Mouse (Mus musculus): ENCODE results near the gene Hhipl1.

The Hhipl1 gene

GRCm38 (mm10) chr12:108313244-108313772 lies 7.2 kb downstream of the Hhipl1 start:
- DNase-seq (ENCODE audit: low read depth): no peak

DNA sequence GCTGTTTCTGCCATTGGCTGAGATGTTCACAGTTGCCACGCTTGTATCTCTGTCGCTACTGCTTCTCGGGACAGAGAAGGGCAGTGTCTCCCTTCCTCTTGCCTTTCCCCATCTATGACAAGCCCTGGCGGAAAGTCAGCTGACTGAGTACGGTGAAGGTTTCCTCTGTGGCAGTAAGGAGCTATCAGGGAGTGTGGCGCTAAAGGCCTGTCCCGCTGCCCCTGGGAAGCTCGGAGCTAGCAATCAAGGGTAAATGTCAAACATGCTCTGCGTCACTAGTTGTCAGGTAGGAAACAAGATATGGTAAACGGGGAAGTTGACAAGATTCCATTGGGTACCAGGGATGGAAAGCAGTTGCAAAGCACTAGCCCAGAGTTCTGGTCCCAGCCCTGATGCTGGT lies 9.7 kb downstream of the Hhipl1 start:
- no peak for DNase-seq (ENCODE audit: low read depth)

- no peak for DNase-seq (ENCODE audit: low read depth)
Measured at GRCm38 (mm10) chr12:108316655-108317054, 10.6 kb downstream of the Hhipl1 start.

- DNase-seq (ENCODE audit: low read depth): no peak
Measured at GRCm38 (mm10) chr12:108317201-108317738, 11.2 kb downstream of the Hhipl1 start.

DNA sequence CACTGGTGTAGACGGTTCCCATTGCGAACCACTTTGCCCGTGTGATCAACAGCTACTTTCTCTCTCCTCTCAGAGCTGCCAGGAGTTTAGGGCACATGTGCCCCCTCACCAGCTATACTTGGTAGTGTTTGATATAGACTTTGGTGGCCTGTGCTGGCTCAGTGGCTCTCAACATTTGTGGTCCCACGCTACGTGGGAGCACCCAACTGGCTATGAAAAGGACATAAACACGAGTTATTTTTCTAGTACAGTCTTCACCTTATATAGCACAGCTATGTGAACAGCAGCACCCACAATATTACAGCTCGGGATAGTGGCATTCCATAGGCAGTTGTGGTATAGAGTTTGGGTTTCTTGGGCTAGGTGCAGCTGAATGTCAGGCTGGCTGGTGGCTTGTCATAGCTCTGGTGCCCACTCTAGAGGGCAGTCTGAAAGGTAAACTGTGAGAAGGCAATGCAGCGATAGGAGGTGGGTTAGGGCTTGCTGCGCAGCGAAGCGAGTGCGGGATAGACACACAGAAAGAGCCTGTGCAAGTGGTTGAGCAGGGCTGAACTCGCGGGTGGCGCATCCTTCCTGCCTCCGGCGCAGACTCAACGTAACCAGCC lies 11.9 kb downstream of the Hhipl1 start:
- no peak for DNase-seq (ENCODE audit: low read depth)

- DNase-seq (ENCODE audit: low read depth): no peak
Measured at GRCm38 (mm10) chr12:108318499-108318898, 12.4 kb downstream of the Hhipl1 start.

DNA sequence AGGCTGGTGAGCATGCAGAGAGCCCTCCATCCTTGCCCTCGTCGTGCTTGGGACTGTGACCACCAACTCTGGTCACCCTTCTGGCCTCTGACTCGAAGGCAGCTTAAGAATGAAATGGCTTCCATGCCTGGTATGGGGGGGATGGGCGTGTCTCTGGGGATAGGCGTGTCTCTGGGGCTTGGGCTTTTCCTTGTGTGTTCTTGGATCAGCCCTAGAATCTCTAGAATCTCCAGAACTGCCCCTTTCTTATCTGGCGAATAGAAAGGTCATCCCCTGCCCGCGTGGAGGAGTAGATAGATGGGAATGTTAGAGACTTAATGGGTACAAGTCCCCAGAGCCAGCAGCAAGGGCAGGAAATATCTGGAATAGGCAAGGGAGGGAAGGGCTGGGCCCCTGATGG lies 14.0 kb downstream of the Hhipl1 start:
- no peak for DNase-seq (ENCODE audit: low read depth)

DNA sequence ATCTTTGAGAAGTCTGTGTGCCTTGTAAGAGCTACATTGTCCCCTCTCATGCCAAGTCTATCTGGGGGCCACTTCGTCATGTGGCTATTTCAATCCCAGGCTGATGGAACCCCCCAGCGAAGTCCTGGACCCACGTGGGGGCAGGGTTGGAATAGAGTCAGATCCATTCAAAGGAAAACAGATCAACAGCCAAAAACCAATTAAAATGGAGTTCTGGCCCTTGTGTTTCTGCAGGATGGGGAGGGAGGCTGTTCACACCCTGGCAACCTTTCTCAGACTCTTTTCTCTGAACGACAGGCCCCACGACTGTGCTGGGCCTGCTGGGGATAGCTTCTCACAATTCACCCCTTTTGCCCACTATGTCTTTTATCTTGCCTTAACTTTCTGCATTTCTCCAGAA lies 20.3 kb downstream of the Hhipl1 start:
- no peak for DNase-seq (ENCODE audit: low read depth)

- DNase-seq (ENCODE audit: low read depth): no peak
Measured at GRCm38 (mm10) chr12:108327889-108328491, 21.9 kb downstream of the Hhipl1 start.

GRCm38 (mm10) chr12:108333056-108333455 lies 27.0 kb downstream of the Hhipl1 start:
- DNase-seq (ENCODE audit: low read depth): peak; percentile 63

DNA sequence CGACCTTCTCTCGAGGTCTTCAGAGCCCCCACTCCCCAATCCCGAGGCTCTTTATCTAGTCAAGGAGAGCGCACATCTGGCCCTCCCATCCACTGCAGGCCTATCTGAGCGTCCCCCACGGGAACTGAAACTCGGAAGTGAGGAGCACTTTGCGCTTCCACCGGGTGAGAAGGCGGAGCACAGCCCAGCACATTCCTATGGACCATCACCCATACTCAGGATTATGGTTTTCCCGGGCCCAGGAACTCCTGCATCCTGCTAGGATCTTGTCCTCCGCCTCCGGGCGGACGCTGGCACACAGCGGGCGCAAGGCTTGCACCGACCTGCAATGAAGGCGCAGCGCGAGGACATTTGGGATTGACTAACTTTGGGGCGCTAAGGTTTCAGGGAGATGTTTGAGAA lies 27.4 kb downstream of the Hhipl1 start:
- DNase-seq (ENCODE audit: low read depth): no peak

- peak; percentile 94 for DNase-seq (ENCODE audit: low read depth)
Measured at GRCm38 (mm10) chr12:108333895-108334445, 27.9 kb downstream of the Hhipl1 start, which contains the start of gene Cyp46a1. Gene Cyp46a1, plus strand, starts transcription at chr12:108334381.

DNA sequence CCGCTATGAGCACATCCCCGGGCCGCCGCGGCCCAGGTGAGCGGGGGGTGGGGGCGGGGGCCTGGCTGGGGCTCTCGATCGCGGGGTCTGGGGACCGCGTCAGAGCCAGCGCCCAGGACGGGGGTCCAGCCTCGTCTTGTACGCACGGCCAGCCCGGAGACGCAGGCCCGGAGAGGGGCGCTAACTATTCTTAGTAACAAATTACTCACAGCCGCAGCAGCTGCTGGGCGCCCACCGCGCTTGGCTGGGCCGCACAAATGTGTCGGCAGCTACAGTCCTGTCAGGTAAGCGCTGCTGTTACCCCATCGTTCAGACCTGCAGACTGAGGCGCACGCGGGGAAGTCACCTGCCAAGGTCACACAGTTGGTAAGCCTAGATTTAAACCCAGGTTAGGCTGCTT lies 28.5 kb downstream of the Hhipl1 start:
- no peak for DNase-seq (ENCODE audit: low read depth)

DNA sequence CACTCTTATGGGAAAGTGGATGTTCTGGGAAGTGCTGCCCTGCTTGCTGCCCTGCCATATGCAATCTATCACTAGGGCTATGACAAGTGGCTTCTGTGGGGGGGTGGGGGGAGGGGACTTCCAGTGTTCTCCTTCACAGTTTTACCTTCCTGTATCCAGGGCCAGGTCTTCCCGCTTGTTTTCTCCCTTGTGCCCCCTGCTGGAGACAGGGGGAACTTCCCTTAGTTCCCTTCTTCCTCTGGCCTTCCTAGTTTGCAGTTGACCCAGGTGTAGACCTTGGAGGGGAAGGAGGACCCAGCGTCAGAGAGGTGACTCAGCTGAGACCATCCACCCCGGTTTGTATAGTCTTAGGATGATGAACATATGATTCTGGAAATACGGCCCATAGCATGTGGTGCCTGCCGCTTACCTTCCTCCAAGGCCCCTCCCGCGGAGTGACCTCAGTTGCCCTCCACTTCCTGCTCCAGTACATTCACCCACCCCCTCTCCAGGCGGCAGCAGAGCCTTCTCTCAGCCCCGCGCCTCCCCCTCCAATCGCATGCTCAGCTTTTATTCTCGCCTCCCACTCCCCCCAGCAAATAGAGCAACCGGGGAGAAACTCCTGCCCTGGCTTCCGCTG lies 32.6 kb downstream of the Hhipl1 start:
- DNase-seq (ENCODE audit: low read depth): peak; percentile 23

DNA sequence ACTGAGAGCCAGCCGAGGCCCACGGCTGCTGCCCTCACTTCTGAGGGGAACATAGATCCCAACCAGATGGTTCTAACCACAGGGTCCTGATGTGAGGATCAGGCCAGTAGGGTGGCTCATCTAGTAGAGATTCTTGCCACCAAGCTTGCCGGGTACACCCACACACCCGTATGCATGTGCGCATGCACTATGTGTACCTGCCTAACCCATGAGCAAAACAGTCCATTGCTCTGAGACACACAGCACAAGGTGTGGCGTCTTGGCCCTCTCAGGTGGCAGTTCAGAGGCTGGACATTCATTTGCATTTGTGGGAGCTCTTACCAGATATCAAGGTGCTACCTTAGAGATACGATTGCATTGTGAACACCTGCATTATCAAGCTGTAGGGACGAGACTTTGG lies 42.1 kb downstream of the Hhipl1 start:
- DNase-seq (ENCODE audit: low read depth): no peak

DNA sequence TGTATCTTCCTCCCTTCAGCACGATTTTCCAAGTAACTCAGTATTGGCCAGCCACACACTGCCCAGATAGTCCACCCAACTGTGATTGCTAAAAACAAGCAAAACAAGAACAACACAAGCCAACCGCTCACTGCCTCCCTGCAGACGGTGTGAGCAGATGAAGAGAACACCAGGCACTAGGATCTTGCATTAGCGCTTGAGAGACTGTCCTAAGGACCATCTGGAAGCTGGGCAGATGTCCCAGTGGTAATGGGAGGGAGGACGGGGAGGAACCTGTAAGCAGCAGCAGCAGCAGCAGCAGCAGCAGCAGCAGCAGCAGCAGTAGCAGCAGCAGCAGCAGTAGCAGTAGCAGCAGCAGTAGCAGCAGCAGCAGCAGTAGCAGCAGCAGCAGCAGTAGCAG lies 43.0 kb downstream of the Hhipl1 start:
- no peak for DNase-seq (ENCODE audit: low read depth)

DNA sequence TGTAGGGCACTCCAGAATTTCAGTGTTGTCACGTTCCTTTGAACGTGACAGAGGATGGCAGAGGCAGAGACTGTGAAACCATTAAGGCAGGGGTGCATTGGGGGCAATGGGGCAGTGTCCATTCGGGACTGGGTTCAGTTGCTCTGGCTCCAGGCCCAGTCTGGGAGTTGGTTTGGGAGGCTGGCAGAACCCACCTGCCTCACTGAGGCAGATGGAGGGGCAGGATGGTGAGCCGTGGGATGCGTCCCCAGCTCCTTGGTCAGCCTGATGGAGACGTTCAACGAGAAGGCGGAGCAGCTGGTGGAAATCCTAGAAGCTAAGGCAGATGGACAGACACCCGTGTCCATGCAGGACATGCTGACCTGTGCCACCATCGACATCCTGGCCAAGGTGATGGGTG lies 44.9 kb downstream of the Hhipl1 start:
- DNase-seq (ENCODE audit: low read depth): no peak

DNA sequence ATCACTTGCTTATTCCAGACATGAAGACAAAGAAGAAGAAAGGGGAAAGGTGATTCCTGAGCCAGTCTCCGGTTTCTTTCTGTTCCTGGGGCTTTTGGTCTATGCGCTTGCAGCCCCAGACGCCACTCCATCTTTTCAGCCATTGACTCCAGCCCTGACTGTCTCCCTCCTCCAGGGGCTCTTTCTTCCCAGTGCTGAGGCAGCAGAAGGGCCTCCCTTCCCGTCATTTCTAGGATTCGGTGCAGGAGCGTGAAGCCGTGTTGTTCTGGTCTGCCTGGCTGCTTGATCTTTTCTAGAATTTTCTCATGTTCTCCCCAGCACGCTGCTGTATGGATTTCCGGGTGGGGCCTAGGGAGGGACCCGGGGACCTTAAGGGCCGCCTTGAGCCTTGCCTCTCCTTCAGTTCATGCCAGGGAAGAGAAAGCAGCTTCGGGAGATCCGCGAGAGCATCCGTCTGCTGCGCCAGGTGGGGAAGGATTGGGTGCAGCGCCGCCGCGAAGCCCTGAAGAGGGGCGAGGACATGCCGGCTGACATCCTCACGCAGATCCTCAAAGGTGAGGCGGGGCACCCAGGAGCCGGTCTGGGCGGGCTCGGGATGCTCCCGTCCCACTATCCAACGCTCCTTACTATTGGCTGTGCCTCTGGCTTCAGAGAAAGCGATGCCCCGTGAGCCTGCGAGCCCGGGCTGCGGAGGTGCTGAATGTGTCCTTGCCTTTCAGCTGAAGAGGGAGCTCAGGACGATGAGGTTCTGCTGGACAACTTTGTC lies 46.5 kb downstream of the Hhipl1 start:
- no peak for DNase-seq (ENCODE audit: low read depth)

- DNase-seq (ENCODE audit: low read depth): no peak
Measured at GRCm38 (mm10) chr12:108354284-108354683, 48.2 kb downstream of the Hhipl1 start.

GRCm38 (mm10) chr12:108355271-108355670 lies 49.2 kb downstream of the Hhipl1 start:
- DNase-seq (ENCODE audit: low read depth): no peak

- no peak for DNase-seq (ENCODE audit: low read depth)
Measured at GRCm38 (mm10) chr12:108355986-108356385, 49.9 kb downstream of the Hhipl1 start.

- peak; percentile 33 for DNase-seq (ENCODE audit: low read depth)
Measured at GRCm38 (mm10) chr12:108363796-108364195, 57.7 kb downstream of the Hhipl1 start.

Measured in c-Kit-positive CD71-negative TER-119-negative erythroid progenitor cells, embryonic 14.5 days (primary cell).